Mouse (Mus musculus) MEL (cell line): ENCODE results near the gene Col18a1.

Experiments used
- E2F4 ChIP-seq: IDR thresholded peaks from 2 replicates; pipeline ENCODE4 v1.6.1; 2011; ENCODE audit warnings: low read depth, low read length, improper control_type of control experiment, borderline replicate concordance
- ETS1 ChIP-seq: IDR thresholded peaks from 2 replicates; pipeline ENCODE4 v1.6.1; 2012; ENCODE audit warnings: low read depth, mild to moderate bottlenecking, inconsistent platforms, low read length, improper control_type of control experiment, moderate library complexity
- ZC3H11A ChIP-seq: IDR thresholded peaks from 2 replicates; pipeline ENCODE4 v1.6.1; 2012; ENCODE audit warnings: low read depth, mild to moderate bottlenecking, inconsistent platforms, low read length, improper control_type of control experiment

DNA sequence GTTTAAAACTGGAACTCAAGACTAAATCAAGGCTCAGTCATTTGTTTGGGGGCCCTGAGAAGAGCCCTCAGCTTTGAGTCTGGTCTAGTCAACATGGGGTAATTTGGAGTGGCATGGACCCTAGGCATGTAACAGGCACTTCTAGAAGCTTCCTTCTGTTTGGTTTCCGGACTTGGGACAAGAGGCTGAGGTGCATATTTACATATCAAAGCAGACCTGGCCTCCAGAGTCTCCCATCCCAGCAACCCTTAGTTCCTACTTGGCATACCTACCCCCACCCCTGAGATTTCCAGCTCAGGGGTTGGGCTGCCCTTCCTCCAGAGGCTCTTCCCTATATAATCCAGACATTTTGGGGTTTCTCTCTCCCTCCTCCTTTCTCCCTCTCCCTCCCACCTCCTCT, 20.4 kb downstream of the Col18a1 start:
- TF ChIP-seq ZC3H11A (no peak), E2F4 (no peak), ETS1 (no peak)
